ENCODE assay signal across 8 mouse cellular contexts in genomic region chr14:30479361-30479948, GRCm38 (mm10). TPM values are rescaled to one million over a fixed set of nuclear protein-coding genes. Genes with fewer than 3 reads are reported as not detected.
DNase-seq lines count a peak whose midpoint lies in the region; ATAC-seq lines count a peak whose summit lies in the region.

TSS of gene Dcp1a (plus strand) at chr14:30479535.

- no peaks in the 10 kb centered on the region for H3K27me3 ChIP-seq in hindbrain, embryonic 14.5 days (ENCODE audit: control insufficient read depth, insufficient read depth, low read length)

- H3K9ac ChIP-seq in hindbrain, embryonic 14.5 days, result peak within 1 kb of the TSS; percentile 71

- WGBS in hindbrain, embryonic 14.5 days, result under 1% methylated on average over 39 of the region's 39 CpGs

- peak within 1 kb of the TSS; percentile 78 for H3K27ac ChIP-seq in hindbrain, embryonic 14.5 days

- peak within 1 kb of the TSS; percentile 74 for H3K4me2 ChIP-seq in hindbrain, embryonic 14.5 days (replicated peaks)

- peaks cover 24% of the 10 kb centered on the region for H3K36me3 ChIP-seq in hindbrain, embryonic 14.5 days (replicated peaks; ENCODE audit: control insufficient read depth, insufficient read depth)

- H3K9me3 ChIP-seq in hindbrain, embryonic 14.5 days (ENCODE audit: control insufficient read depth, low read length), result no peaks in the 10 kb centered on the region

- ATAC-seq in hindbrain, embryonic 14.5 days (ENCODE audit: low FRiP score), result peak; percentile 100

- H3K4me3 ChIP-seq in hindbrain, embryonic 14.5 days (replicated peaks; ENCODE audit: low read length), result peak within 1 kb of the TSS; percentile 63

- peak; percentile 98 for DNase-seq in R1 (ENCODE audit: low read depth, low spot score)
- peak; percentile 97 for DNase-seq in cerebellum, postnatal 25 days
- DNase-seq in frontal cortex, postnatal 25 days (ENCODE audit: low spot score in 2 of 2), result peak; percentile 94 to 95
- DNase-seq in hindbrain, embryonic 14.5 days (ENCODE audit: low spot score), result peak; percentile 97
- peak; percentile 97 to 98 for DNase-seq in layer of hippocampus, postnatal 36 days
- peak; percentile 97 for DNase-seq in lung, postnatal 36 days
- peak; percentile 98 for DNase-seq in retina, postnatal 1 day
- DNase-seq in urinary bladder, adult 18-20 months (ENCODE audit: low spot score in 2 of 2), result peak; percentile 93 to 96

- H3K4me1 ChIP-seq in hindbrain, embryonic 14.5 days (replicated peaks; ENCODE audit: control insufficient read depth, insufficient read depth, low read length), result peaks cover 12% of the 10 kb centered on the region

RNA-seq across cellular contexts. Expression of gene Dcp1a, which starts in this region (rescaled TPM):
- 16.1 TPM in 2 replicates for polyA plus RNA-seq in hindbrain, embryonic 14.5 days (2014; fragmentation: Nextera tagmentation; extraction: Ambion mirVana)
- total RNA-seq in layer of hippocampus, postnatal 36 days (2021), result 10 to 100 TPM; 20.0 to 24.8 TPM

Comparison
In these comparisons a context has a peak if more than half of its experiments do, and no peak if none do; other contexts are left out.
1. Peak in every context shown above with its lines: DNase-seq, ATAC-seq, H3K4me3 ChIP-seq and H3K27ac ChIP-seq.